Mouse (Mus musculus) heart, adult 2 months (tissue): ENCODE measurements around the gene Dpm2. TPM values are rescaled to one million over a fixed set of nuclear protein-coding genes. Genes with fewer than 3 reads are reported as not detected.
A peak's percentile ranks its signal among the peaks of the same experiment; 100 is the strongest.

Source experiments
- DNase-seq, 2 experiments: peaks; one replicate each; pipeline ENCODE4 v3.0.0; 2021
- H3K27ac ChIP-seq: fragments of 200-600 bp; 2 replicates; pipeline ENCODE4 v1.8.1; 2022
- H3K27me3 ChIP-seq: fragments of 200-500 bp; 2 replicates; pipeline ENCODE4 v1.6.1; 2012; ENCODE audit warnings: mild to moderate bottlenecking, low read length, inconsistent platforms, mixed read lengths; ENCODE audit not compliant: control insufficient read depth, insufficient read depth
- H3K36me3 ChIP-seq: fragments of 200-500 bp; 2 replicates; pipeline ENCODE4 v1.6.1; 2012; ENCODE audit warnings: low read length, inconsistent platforms; ENCODE audit not compliant: control insufficient read depth, insufficient read depth
- H3K4me1 ChIP-seq: fragments of 200-500 bp; 2 replicates; pipeline ENCODE4 v1.6.1; 2011; ENCODE audit warnings: low read length; ENCODE audit not compliant: control insufficient read depth, insufficient read depth
- H3K4me3 ChIP-seq: fragments of 200-600 bp; 2 replicates; pipeline ENCODE4 v1.8.1; 2022
- H3K79me2 ChIP-seq: fragments of 200-500 bp; replicated peaks from 2 replicates; pipeline ENCODE4 v1.6.1; 2012; ENCODE audit warnings: mild to moderate bottlenecking, inconsistent platforms, low read length, moderate library complexity, mixed read lengths; ENCODE audit not compliant: control insufficient read depth, insufficient read depth
- H3K9ac ChIP-seq: fragments of 200-500 bp; 2 replicates; pipeline ENCODE4 v1.6.1; 2012; ENCODE audit warnings: low read depth, mild to moderate bottlenecking, control low read depth, inconsistent platforms, low read length, mixed read lengths
- CTCF ChIP-seq: fragments of 200-600 bp; IDR thresholded peaks from 2 replicates; pipeline ENCODE4 v1.8.1; 2022; ENCODE audit warnings: antibody characterized with exemption, mild to moderate bottlenecking, moderate library complexity
- EP300 ChIP-seq: fragments of 200-500 bp; IDR thresholded peaks from 2 replicates; pipeline ENCODE4 v1.6.1; 2011; ENCODE audit warnings: low read depth, low read length, control low read depth; ENCODE audit not compliant: insufficient read depth
- POLR2A ChIP-seq: fragments of 200-500 bp; IDR thresholded peaks from 2 replicates; pipeline ENCODE4 v1.6.1; 2011; ENCODE audit warnings: mild to moderate bottlenecking, low read depth, low read length, control low read depth; ENCODE audit not compliant: insufficient read depth
- WGBS: fragments of 180-500 bp; shearing (Covaris S2); methylation state at CpG from one replicate; pipeline ENCODE4 v1.1.7; 2018; 5-methylcytosine and 5-hydroxymethylcytosine counted together
- intact Hi-C: fragments of 180-260 bp; cut with DNase I; formaldehyde crosslinking; loops from one replicate; pipeline ENCODE4 v1.15.1; 2025
- polyA plus RNA-seq: library from polyadenylated mRNA; depleted of rRNA; stranded (reverse); fragments of >200 nt; gene quantifications from 2 replicates; pipeline ENCODE4 v1.2.3, GENCODE M21; 2012; rRNA removed
- total RNA-seq, 2 experiments: library from RNA; stranded (reverse); gene quantifications; 2 replicates each; pipeline ENCODE4 v1.2.3; 2021

Gene Dpm2
- total and polyA plus RNA-seq, 3 experiments = 17.4 to 69.2 (median 18.0) TPM

GRCm38 (mm10) chr2:32617109-32617508, 46.5 kb downstream of the Dpm2 start:
- TF ChIP-seq CTCF (no peak), POLR2A (no peak), EP300 (no peak)
- Histone ChIP-seq H3K36me3 (peaks cover 11% of the 10 kb centered on the region), H3K4me1 (peaks cover 19% of the 10 kb centered on the region), H3K79me2 (peaks cover 2% of the 10 kb centered on the region; the same call in 1 of the 2 replicates), H3K27me3 (no peaks in the 10 kb centered on the region), H3K27ac (no peak overlapping the region), H3K4me3 (no peak overlapping the region), H3K9ac (no peak overlapping the region)
- no peak for DNase-seq
- WGBS = 100% methylated on average over 1 of the region's 1 CpGs
- intact Hi-C loops = no loop called here

- peaks cover 11% of the 10 kb centered on the region for H3K36me3 ChIP-seq
- DNase-seq = no peak
- H3K4me1 ChIP-seq = peaks cover 19% of the 10 kb centered on the region
- H3K27ac ChIP-seq = no peak overlapping the region
- no peaks in the 10 kb centered on the region for H3K27me3 ChIP-seq
- intact Hi-C loops = no loop called here
- 0 out of 2 replicates have a peak, but pooled peaks have one; percentile 24 for TF ChIP-seq EP300
- TF ChIP-seq POLR2A = no peak
- peak; percentile 61 for TF ChIP-seq CTCF
- H3K9ac ChIP-seq = no peak overlapping the region
- peaks cover 2% of the 10 kb centered on the region; the same call in 1 of the 2 replicates for H3K79me2 ChIP-seq
- no peak overlapping the region for H3K4me3 ChIP-seq
- WGBS = 96% methylated on average over 4 of the region's 4 CpGs
These were observed 46.9 kb downstream of the Dpm2 start for GRCm38 (mm10) chr2:32617601-32618000.

- H3K27ac ChIP-seq = no peak overlapping the region
- no peak overlapping the region for H3K4me3 ChIP-seq
- H3K27me3 ChIP-seq = no peaks in the 10 kb centered on the region
- 79% methylated on average over 9 of the region's 9 CpGs for WGBS
- peaks cover 19% of the 10 kb centered on the region for H3K4me1 ChIP-seq
- intact Hi-C loops = no loop called here
- H3K36me3 ChIP-seq = peaks cover 11% of the 10 kb centered on the region
- no peak for TF ChIP-seq POLR2A
- TF ChIP-seq EP300 = no peak
- TF ChIP-seq CTCF = no peak
- no peak for DNase-seq
- H3K9ac ChIP-seq = no peak overlapping the region
- peaks cover 2% of the 10 kb centered on the region; the same call in 1 of the 2 replicates for H3K79me2 ChIP-seq
These were observed 47.4 kb downstream of the Dpm2 start for GRCm38 (mm10) chr2:32618051-32618450.

GRCm38 (mm10) chr2:32620682-32621516, 50.2 kb downstream of the Dpm2 start:
- intact Hi-C loops = no loop called here
- peak overlapping the region; percentile 88 for H3K27ac ChIP-seq
- DNase-seq = peak; percentile 74 to 82
- H3K4me3 ChIP-seq = no peak overlapping the region
- H3K9ac ChIP-seq = peak overlapping the region; percentile 43
- TF ChIP-seq EP300 (peak; percentile 99), POLR2A (peak; percentile 72; the same call in 1 of the 2 replicates), CTCF (no peak)
- H3K4me1 ChIP-seq = peaks cover 24% of the 10 kb centered on the region
- WGBS = 16% methylated on average over 4 of the region's 4 CpGs
- no peaks in the 10 kb centered on the region for H3K79me2 ChIP-seq
- peaks cover 11% of the 10 kb centered on the region for H3K36me3 ChIP-seq
- H3K27me3 ChIP-seq = no peaks in the 10 kb centered on the region

GRCm38 (mm10) chr2:32621517-32621859, 50.8 kb downstream of the Dpm2 start, which contains the start of gene Ak1:
Ak1 (plus strand) TSS chr2:32621758.
- 6% methylated on average over 7 of the region's 7 CpGs for WGBS
- Histone ChIP-seq H3K4me1 (peaks cover 25% of the 10 kb centered on the region), H3K27ac (peak within 1 kb of the TSS; percentile 88), H3K4me3 (no peak within 1 kb of the TSS), H3K9ac (peak within 1 kb of the TSS; percentile 43), H3K36me3 (peaks cover 11% of the 10 kb centered on the region), H3K27me3 (no peaks in the 10 kb centered on the region), H3K79me2 (no peaks in the 10 kb centered on the region)
- DNase-seq = no peak
- intact Hi-C loops = no loop called here
- no peak for TF ChIP-seq EP300
- no peak for TF ChIP-seq CTCF
- peak; percentile 8; the same call in 1 of the 2 replicates for TF ChIP-seq POLR2A

Other genes starting within 250 kb of the Dpm2 start
- 10 to 100 TPM; 26.7 to 29.5 TPM for gene Ciz1, start 218.5 kb upstream of the Dpm2 start, total RNA-seq
- 117 and 128 TPM in 2 replicates for gene Ciz1, start 218.5 kb upstream of the Dpm2 start, polyA plus RNA-seq
- gene Dnm1, start 217.5 kb upstream of the Dpm2 start, total RNA-seq = 1 to 10 TPM; 4.0 to 5.5 TPM
- 20.4 and 23.1 TPM in 2 replicates for gene Dnm1, start 217.5 kb upstream of the Dpm2 start, polyA plus RNA-seq
- 10 to 100 TPM; 39.6 to 44.8 TPM for gene 1110008P14Rik, start 188.9 kb upstream of the Dpm2 start, total RNA-seq
- 129 and 132 TPM in 2 replicates for gene 1110008P14Rik, start 188.9 kb upstream of the Dpm2 start, polyA plus RNA-seq
- 1 to 10 TPM; 4.1 to 6.9 TPM for gene Lcn2, start 182.6 kb upstream of the Dpm2 start, total RNA-seq
- 6.6 and 11.3 TPM in 2 replicates for gene Lcn2, start 182.6 kb upstream of the Dpm2 start, polyA plus RNA-seq
- gene Ptges2, start 175.0 kb upstream of the Dpm2 start, total RNA-seq = 10 to 100 TPM; 58.6 to 68.2 TPM
- 68.8 and 98.5 TPM in 2 replicates for gene Ptges2, start 175.0 kb upstream of the Dpm2 start, polyA plus RNA-seq
- gene Naif1, start 120.4 kb upstream of the Dpm2 start, total RNA-seq = 1 to 10 TPM; 2.8 to 3.4 TPM
- gene Naif1, start 120.4 kb upstream of the Dpm2 start, polyA plus RNA-seq = 3.7 and 4.6 TPM in 2 replicates
- gene Slc25a25, start 119.4 kb upstream of the Dpm2 start, total RNA-seq = 10 to 100 TPM in 1 of 2 experiments, 1 to 10 TPM in 1; 8.5 to 10.1 TPM
- gene Slc25a25, start 119.4 kb upstream of the Dpm2 start, polyA plus RNA-seq = 5.7 and 7.3 TPM in 2 replicates
- gene Fam102a, start 35.5 kb upstream of the Dpm2 start, total RNA-seq = 1 to 10 TPM; 7.0 to 7.1 TPM
- 9.2 and 10.6 TPM in 2 replicates for gene Fam102a, start 35.5 kb upstream of the Dpm2 start, polyA plus RNA-seq
- gene Pip5kl1, start 3.9 kb downstream of the Dpm2 start, total RNA-seq = not detected
- gene Pip5kl1, start 3.9 kb downstream of the Dpm2 start, polyA plus RNA-seq = 0.25 TPM in 1 of 2 replicates, not detected in the other
- gene 9430097D07Rik, start 4.8 kb downstream of the Dpm2 start, total RNA-seq = not detected
- gene 9430097D07Rik, start 4.8 kb downstream of the Dpm2 start, polyA plus RNA-seq = not detected in 2 replicates
- 10 to 100 TPM; 16.2 to 17.8 TPM for gene St6galnac4, start 16.2 kb downstream of the Dpm2 start, total RNA-seq
- gene St6galnac4, start 16.2 kb downstream of the Dpm2 start, polyA plus RNA-seq = 25.2 and 28.6 TPM in 2 replicates
- 100 to 1,000 TPM; 107 to 125 TPM for gene St6galnac6, start 28.9 kb downstream of the Dpm2 start, total RNA-seq
- gene St6galnac6, start 28.9 kb downstream of the Dpm2 start, polyA plus RNA-seq = 129 and 174 TPM in 2 replicates
- 100 to 1,000 TPM; 606 to 670 TPM for gene Ak1, start 50.9 kb downstream of the Dpm2 start, total RNA-seq
- gene Ak1, start 50.9 kb downstream of the Dpm2 start, polyA plus RNA-seq = 584 and 623 TPM in 2 replicates
- 100 to 1,000 TPM; 113 to 122 TPM for gene Eng, start 75.7 kb downstream of the Dpm2 start, total RNA-seq
- 230 and 239 TPM in 2 replicates for gene Eng, start 75.7 kb downstream of the Dpm2 start, polyA plus RNA-seq
- gene Fpgs, start 133.3 kb downstream of the Dpm2 start, total RNA-seq = 1 to 10 TPM; 4.6 to 5.7 TPM
- 17.8 and 18.0 TPM in 2 replicates for gene Fpgs, start 133.3 kb downstream of the Dpm2 start, polyA plus RNA-seq
- 10 to 100 TPM; 21.0 to 25.3 TPM for gene Cdk9, start 142.2 kb downstream of the Dpm2 start, total RNA-seq
- gene Cdk9, start 142.2 kb downstream of the Dpm2 start, polyA plus RNA-seq = 42.3 and 49.3 TPM in 2 replicates
- gene Sh2d3c, start 150.2 kb downstream of the Dpm2 start, total RNA-seq = 10 to 100 TPM; 27.1 to 28.9 TPM
- gene Sh2d3c, start 150.2 kb downstream of the Dpm2 start, polyA plus RNA-seq = 38.7 and 52.8 TPM in 2 replicates
- not detected for gene 6330409D20Rik, start 170.2 kb downstream of the Dpm2 start, total RNA-seq
- gene 6330409D20Rik, start 170.2 kb downstream of the Dpm2 start, polyA plus RNA-seq = not detected in 2 replicates
- 1 to 10 TPM; 8.2 to 9.4 TPM for gene Tor2a, start 186.4 kb downstream of the Dpm2 start, total RNA-seq
- 19.4 and 22.2 TPM in 2 replicates for gene Tor2a, start 186.4 kb downstream of the Dpm2 start, polyA plus RNA-seq
- under 1 TPM; 0.10 to 0.11 TPM for gene Ttc16, start 204.8 kb downstream of the Dpm2 start, total RNA-seq
- gene Ttc16, start 204.8 kb downstream of the Dpm2 start, polyA plus RNA-seq = 0.61 and 0.98 TPM in 2 replicates
- 1 to 10 TPM; 2.4 to 4.2 TPM for gene Ptrh1, start 204.9 kb downstream of the Dpm2 start, total RNA-seq
- gene Ptrh1, start 204.9 kb downstream of the Dpm2 start, polyA plus RNA-seq = 2.2 and 3.3 TPM in 2 replicates
- gene Cfap157, start 213.6 kb downstream of the Dpm2 start, total RNA-seq = not detected
- 0.12 TPM in 1 of 2 replicates, not detected in the other for gene Cfap157, start 213.6 kb downstream of the Dpm2 start, polyA plus RNA-seq